Mouse (Mus musculus) hematopoietic stem cell, adult 5-6 weeks (primary cell): ENCODE measurements around the gene Adsl. TPM values are rescaled to one million over a fixed set of nuclear protein-coding genes. Genes with fewer than 3 reads are reported as not detected.

ENCODE experiments used
- total RNA-seq: library from RNA; stranded (forward); fragments of 172-1452, 232-1000 nt; gene quantifications from 2 replicates; pipeline ENCODE4 v1.2.3, GENCODE M21; 2017

Gene Adsl
- total RNA-seq, 1 experiment from 2014 or later: 167 TPM

Other genes starting within 250 kb of the Adsl start
- gene Tnrc6b, start 237.2 kb upstream of the Adsl start, total RNA-seq: 40.9 and 43.5 TPM in 2 replicates
- 21.7 and 39.5 TPM in 2 replicates for gene Sgsm3, start 29.3 kb downstream of the Adsl start, total RNA-seq
- gene Mrtfa, start 242.3 kb downstream of the Adsl start, total RNA-seq: 15.8 and 23.3 TPM in 2 replicates